Mouse (Mus musculus) spleen, adult 2 months (tissue): ENCODE data around the gene Dnah11.

Experiments
- CTCF ChIP-seq: fragments of 200-500 bp; IDR thresholded peaks from 2 replicates; pipeline ENCODE4 v1.5.1; 2011; ENCODE audit warnings: mild to moderate bottlenecking, inconsistent platforms; ENCODE audit not compliant: insufficient read depth, insufficient read length, insufficient replicate concordance; ENCODE audit errors: extremely low read depth
- POLR2A ChIP-seq: fragments of 200-500 bp; IDR thresholded peaks from 2 replicates; pipeline ENCODE4 v1.6.1; 2011; ENCODE audit warnings: low read depth, low read length, inconsistent platforms

DNA sequence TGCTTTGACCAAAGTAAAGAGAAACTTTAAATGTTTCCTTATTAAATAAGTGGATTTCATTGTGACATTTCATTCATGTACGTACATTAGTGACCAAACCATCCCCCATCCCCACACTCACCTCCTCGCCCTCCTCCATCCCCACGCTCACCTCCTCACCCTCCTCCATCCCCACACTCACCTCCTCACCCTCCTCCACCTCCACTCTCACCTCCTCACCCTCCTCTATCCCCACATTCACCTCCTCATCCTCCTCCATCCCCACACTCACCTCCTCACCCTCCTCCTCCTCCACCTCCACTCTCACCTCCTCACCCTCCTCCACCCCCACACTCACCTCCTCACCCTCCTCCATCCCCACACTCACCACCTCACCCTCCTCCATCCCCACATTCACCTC is 337.6 kb downstream of the Dnah11 start:
- TF ChIP-seq CTCF: no peak
- TF ChIP-seq POLR2A: no peak
